Mouse (Mus musculus): ENCODE measurements around the gene Rpn1. TPM values are rescaled to one million over a fixed set of nuclear protein-coding genes. Genes with fewer than 3 reads are reported as not detected.

The Rpn1 gene
- polyA plus RNA-seq, 1 experiment from 2014 or later, result 384 TPM

- H3K9ac ChIP-seq, result no peak overlapping the region
- H3K4me1 ChIP-seq, result no peaks in the 10 kb centered on the region
- H3K27me3 ChIP-seq, result peaks cover 4% of the 10 kb centered on the region; the same call in 1 of the 2 replicates
- H3K4me3 ChIP-seq (replicated peaks), result no peak overlapping the region
- no peaks in the 10 kb centered on the region for H3K36me3 ChIP-seq
- no peak for ATAC-seq (ENCODE audit: insufficient number of reproducible peaks, low FRiP score, low TSS enrichment, low read depth)
- H3K4me2 ChIP-seq (replicated peaks), result no peak overlapping the region
- H3K9me3 ChIP-seq (replicated peaks), result no peaks in the 10 kb centered on the region
- 56% methylated on average over 11 of the region's 11 CpGs for WGBS
- no peak overlapping the region for H3K27ac ChIP-seq (replicated peaks)
Measured at GRCm38 (mm10) chr6:88053228-88054080, 30.8 kb upstream of the Rpn1 start.

- Histone ChIP-seq H3K9ac (no peak overlapping the region), H3K9me3 (replicated peaks) (no peaks in the 10 kb centered on the region), H3K4me1 (no peaks in the 10 kb centered on the region), H3K27me3 (peaks cover 3% of the 10 kb centered on the region; the same call in 1 of the 2 replicates), H3K4me3 (replicated peaks) (no peak overlapping the region), H3K27ac (replicated peaks) (no peak overlapping the region), H3K36me3 (no peaks in the 10 kb centered on the region), H3K4me2 (replicated peaks) (no peak overlapping the region)
- WGBS, result 52% methylated on average over 9 of the region's 9 CpGs
- ATAC-seq (ENCODE audit: insufficient number of reproducible peaks, low FRiP score, low TSS enrichment, low read depth), result no peak
Measured at GRCm38 (mm10) chr6:88054081-88054835, 30.0 kb upstream of the Rpn1 start.

- Histone ChIP-seq H3K27ac (replicated peaks) (no peak overlapping the region), H3K4me1 (no peaks in the 10 kb centered on the region), H3K27me3 (no peaks in the 10 kb centered on the region; the same call in 1 of the 2 replicates), H3K9me3 (replicated peaks) (no peaks in the 10 kb centered on the region), H3K4me2 (replicated peaks) (no peak overlapping the region), H3K4me3 (replicated peaks) (no peak overlapping the region), H3K9ac (no peak overlapping the region), H3K36me3 (no peaks in the 10 kb centered on the region)
- 71% methylated on average over 5 of the region's 5 CpGs for WGBS
- no peak for ATAC-seq (ENCODE audit: insufficient number of reproducible peaks, low FRiP score, low TSS enrichment, low read depth)
Measured at GRCm38 (mm10) chr6:88055663-88056062, 28.6 kb upstream of the Rpn1 start.

- H3K36me3 ChIP-seq, result no peaks in the 10 kb centered on the region
- H3K4me2 ChIP-seq (replicated peaks), result no peak overlapping the region
- no peaks in the 10 kb centered on the region for H3K4me1 ChIP-seq
- no peaks in the 10 kb centered on the region for H3K9me3 ChIP-seq (replicated peaks)
- H3K4me3 ChIP-seq (replicated peaks), result no peak overlapping the region
- H3K27me3 ChIP-seq, result no peaks in the 10 kb centered on the region
- no peak overlapping the region for H3K27ac ChIP-seq (replicated peaks)
- H3K9ac ChIP-seq, result no peak overlapping the region
- ATAC-seq (ENCODE audit: insufficient number of reproducible peaks, low FRiP score, low TSS enrichment, low read depth), result no peak
- WGBS, result 83% methylated on average over 5 of the region's 5 CpGs
Measured at GRCm38 (mm10) chr6:88056866-88057265, 27.4 kb upstream of the Rpn1 start.

- 79% methylated on average over 5 of the region's 5 CpGs for WGBS
- Histone ChIP-seq H3K27me3 (no peaks in the 10 kb centered on the region), H3K36me3 (no peaks in the 10 kb centered on the region), H3K4me3 (replicated peaks) (no peak overlapping the region), H3K4me2 (replicated peaks) (no peak overlapping the region), H3K4me1 (no peaks in the 10 kb centered on the region), H3K9me3 (replicated peaks) (no peaks in the 10 kb centered on the region), H3K9ac (no peak overlapping the region), H3K27ac (replicated peaks) (no peak overlapping the region)
- no peak for ATAC-seq (ENCODE audit: insufficient number of reproducible peaks, low FRiP score, low TSS enrichment, low read depth)
Measured at GRCm38 (mm10) chr6:88059903-88060302, 24.4 kb upstream of the Rpn1 start.

GRCm38 (mm10) chr6:88060602-88061001 lies 23.7 kb upstream of the Rpn1 start:
- Histone ChIP-seq H3K9ac (no peak overlapping the region), H3K27ac (replicated peaks) (no peak overlapping the region)
- WGBS, result 79% methylated on average over 4 of the region's 4 CpGs

GRCm38 (mm10) chr6:88061406-88061805 lies 22.9 kb upstream of the Rpn1 start:
- ATAC-seq (ENCODE audit: insufficient number of reproducible peaks, low FRiP score, low TSS enrichment, low read depth), result no peak
- Histone ChIP-seq H3K36me3 (no peaks in the 10 kb centered on the region), H3K4me1 (no peaks in the 10 kb centered on the region), H3K9me3 (replicated peaks) (no peaks in the 10 kb centered on the region), H3K9ac (no peak overlapping the region), H3K4me2 (replicated peaks) (no peak overlapping the region), H3K27me3 (no peaks in the 10 kb centered on the region), H3K4me3 (replicated peaks) (no peak overlapping the region), H3K27ac (replicated peaks) (no peak overlapping the region)
- 81% methylated on average over 4 of the region's 4 CpGs for WGBS

More at GRCm38 (mm10) chr6:88060602-88061001, 23.7 kb upstream of the Rpn1 start:
- no peak for ATAC-seq (ENCODE audit: insufficient number of reproducible peaks, low FRiP score, low TSS enrichment, low read depth)
- no peaks in the 10 kb centered on the region for H3K4me1 ChIP-seq
- no peak overlapping the region for H3K4me3 ChIP-seq (replicated peaks)
- no peaks in the 10 kb centered on the region for H3K27me3 ChIP-seq
- no peaks in the 10 kb centered on the region for H3K36me3 ChIP-seq
- no peaks in the 10 kb centered on the region for H3K9me3 ChIP-seq (replicated peaks)
- H3K4me2 ChIP-seq (replicated peaks), result no peak overlapping the region

- Histone ChIP-seq H3K4me1 (no peaks in the 10 kb centered on the region), H3K9me3 (replicated peaks) (no peaks in the 10 kb centered on the region), H3K9ac (no peak overlapping the region), H3K4me2 (replicated peaks) (no peak overlapping the region), H3K27ac (replicated peaks) (no peak overlapping the region), H3K27me3 (no peaks in the 10 kb centered on the region), H3K36me3 (no peaks in the 10 kb centered on the region), H3K4me3 (replicated peaks) (no peak overlapping the region)
- WGBS, result 83% methylated on average over 4 of the region's 4 CpGs
- no peak for ATAC-seq (ENCODE audit: insufficient number of reproducible peaks, low FRiP score, low TSS enrichment, low read depth)
Measured at GRCm38 (mm10) chr6:88062398-88062797, 21.9 kb upstream of the Rpn1 start.

GRCm38 (mm10) chr6:88064072-88064642 lies 20.1 kb upstream of the Rpn1 start:
- Histone ChIP-seq H3K9me3 (replicated peaks) (no peaks in the 10 kb centered on the region), H3K36me3 (no peaks in the 10 kb centered on the region), H3K4me3 (replicated peaks) (no peak overlapping the region), H3K4me2 (replicated peaks) (no peak overlapping the region), H3K9ac (no peak overlapping the region), H3K27ac (replicated peaks) (no peak overlapping the region), H3K4me1 (no peaks in the 10 kb centered on the region), H3K27me3 (no peaks in the 10 kb centered on the region)
- ATAC-seq (ENCODE audit: insufficient number of reproducible peaks, low FRiP score, low TSS enrichment, low read depth), result no peak
- WGBS, result 80% methylated on average over 3 of the region's 3 CpGs

- Histone ChIP-seq H3K27ac (replicated peaks) (no peak overlapping the region), H3K4me2 (replicated peaks) (no peak overlapping the region)
- 45% methylated on average over 4 of the region's 4 CpGs for WGBS
Measured at GRCm38 (mm10) chr6:88065116-88065515, 19.2 kb upstream of the Rpn1 start.

GRCm38 (mm10) chr6:88065968-88066367 lies 18.3 kb upstream of the Rpn1 start:
- H3K4me2 ChIP-seq (replicated peaks), result no peak overlapping the region
- H3K9ac ChIP-seq, result no peak overlapping the region
- ATAC-seq (ENCODE audit: insufficient number of reproducible peaks, low FRiP score, low TSS enrichment, low read depth), result no peak
- H3K9me3 ChIP-seq (replicated peaks), result no peaks in the 10 kb centered on the region
- no peaks in the 10 kb centered on the region for H3K36me3 ChIP-seq
- H3K27ac ChIP-seq (replicated peaks), result no peak overlapping the region
- H3K4me1 ChIP-seq, result no peaks in the 10 kb centered on the region
- WGBS, result 49% methylated on average over 3 of the region's 3 CpGs
- H3K27me3 ChIP-seq, result no peaks in the 10 kb centered on the region
- no peak overlapping the region for H3K4me3 ChIP-seq (replicated peaks)

More at GRCm38 (mm10) chr6:88065116-88065515, 19.2 kb upstream of the Rpn1 start:
- Histone ChIP-seq H3K27me3 (no peaks in the 10 kb centered on the region), H3K4me1 (no peaks in the 10 kb centered on the region), H3K9ac (no peak overlapping the region), H3K9me3 (replicated peaks) (no peaks in the 10 kb centered on the region), H3K4me3 (replicated peaks) (no peak overlapping the region), H3K36me3 (no peaks in the 10 kb centered on the region)
- ATAC-seq (ENCODE audit: insufficient number of reproducible peaks, low FRiP score, low TSS enrichment, low read depth), result no peak
